Mouse (Mus musculus) kidney, embryonic 15.5 days (tissue): ENCODE measurements around the gene Map3k9. TPM values are rescaled to one million over a fixed set of nuclear protein-coding genes. Genes with fewer than 3 reads are reported as not detected.

ENCODE experiments used
- ATAC-seq: fragments of 200-750 bp; cut with Nextera tagmentation; replicated peaks from 2 replicates; pipeline ENCODE4 v1.8.0; 2017; ENCODE audit warnings: moderate TSS enrichment; ENCODE audit not compliant: low FRiP score
- H3K27ac ChIP-seq: fragments of 300-500 bp; sonication (generic); 2 replicates; pipeline ENCODE4 v1.5.1; 2015; ENCODE audit warnings: mild to moderate bottlenecking, inconsistent platforms
- H3K27me3 ChIP-seq: fragments of 300-500 bp; sonication (generic); 2 replicates; pipeline ENCODE4 v1.6.1; 2015; ENCODE audit warnings: inconsistent platforms
- H3K36me3 ChIP-seq: fragments of 300-500 bp; sonication (generic); 2 replicates; pipeline ENCODE4 v1.6.1; 2015; ENCODE audit warnings: inconsistent platforms
- H3K4me1 ChIP-seq: fragments of 300-500 bp; sonication (generic); 2 replicates; pipeline ENCODE4 v1.6.1; 2015; ENCODE audit warnings: inconsistent platforms
- H3K4me2 ChIP-seq: fragments of 300-500 bp; sonication (generic); 2 replicates; pipeline ENCODE4 v1.6.1; 2015; ENCODE audit warnings: moderate library complexity, mild to moderate bottlenecking, inconsistent platforms
- H3K4me3 ChIP-seq: fragments of 300-500 bp; sonication (generic); replicated peaks from 2 replicates; pipeline ENCODE4 v1.5.1; 2015; ENCODE audit warnings: mild to moderate bottlenecking, inconsistent platforms
- H3K9ac ChIP-seq: fragments of 300-500 bp; sonication (generic); 2 replicates; pipeline ENCODE4 v1.6.1; 2015; ENCODE audit warnings: mild to moderate bottlenecking, inconsistent platforms
- H3K9me3 ChIP-seq: fragments of 300-500 bp; sonication (generic); replicated peaks from 2 replicates; pipeline ENCODE4 v1.6.1; 2016; ENCODE audit warnings: inconsistent platforms
- WGBS: fragments of 180-500 bp; shearing (Covaris S2); methylation state at CpG from one replicate; pipeline ENCODE4 v1.1.7; 2015; ENCODE audit warnings: mixed read lengths; 5-methylcytosine and 5-hydroxymethylcytosine counted together
- polyA plus RNA-seq: library from polyadenylated mRNA; unstranded; fragments of >200 nt; fragmentation: Nextera tagmentation; extraction: Ambion mirVana; gene quantifications from 2 replicates; pipeline ENCODE4 v1.2.1, GENCODE M21; 2015

Map3k9 gene
- polyA plus RNA-seq, 1 experiment from 2014 or later = 1.3 TPM

DNA sequence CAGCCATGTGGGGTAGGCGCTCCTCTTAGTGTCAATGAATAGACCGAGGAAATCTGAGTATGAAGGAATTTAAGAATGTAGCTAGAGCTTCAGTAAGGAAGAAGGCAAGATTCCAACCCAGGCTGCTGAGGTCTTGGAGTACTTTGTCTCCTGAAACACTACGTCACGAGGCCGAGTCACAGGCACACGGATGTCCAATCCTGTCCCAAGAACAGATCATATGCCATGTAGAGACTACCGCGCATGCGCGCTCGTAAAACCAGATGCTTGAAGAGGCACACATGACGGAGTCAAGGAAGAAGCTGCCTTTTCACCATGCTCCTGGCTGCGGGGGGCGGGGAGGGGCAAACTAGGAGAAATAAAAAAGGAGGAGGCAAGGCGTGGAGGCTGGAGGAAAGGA lies 90.9 kb downstream of the Map3k9 start:
- Histone ChIP-seq H3K27me3 (no peaks in the 10 kb centered on the region), H3K9ac (no peak overlapping the region), H3K4me2 (no peak overlapping the region), H3K27ac (peak overlapping the region; percentile 3; the same call in 1 of the 2 replicates), H3K4me3 (no peak overlapping the region), H3K4me1 (no peaks in the 10 kb centered on the region), H3K9me3 (no peaks in the 10 kb centered on the region), H3K36me3 (no peaks in the 10 kb centered on the region)
- ATAC-seq = no peak
- 90% methylated on average over 15 of the region's 15 CpGs for WGBS

DNA sequence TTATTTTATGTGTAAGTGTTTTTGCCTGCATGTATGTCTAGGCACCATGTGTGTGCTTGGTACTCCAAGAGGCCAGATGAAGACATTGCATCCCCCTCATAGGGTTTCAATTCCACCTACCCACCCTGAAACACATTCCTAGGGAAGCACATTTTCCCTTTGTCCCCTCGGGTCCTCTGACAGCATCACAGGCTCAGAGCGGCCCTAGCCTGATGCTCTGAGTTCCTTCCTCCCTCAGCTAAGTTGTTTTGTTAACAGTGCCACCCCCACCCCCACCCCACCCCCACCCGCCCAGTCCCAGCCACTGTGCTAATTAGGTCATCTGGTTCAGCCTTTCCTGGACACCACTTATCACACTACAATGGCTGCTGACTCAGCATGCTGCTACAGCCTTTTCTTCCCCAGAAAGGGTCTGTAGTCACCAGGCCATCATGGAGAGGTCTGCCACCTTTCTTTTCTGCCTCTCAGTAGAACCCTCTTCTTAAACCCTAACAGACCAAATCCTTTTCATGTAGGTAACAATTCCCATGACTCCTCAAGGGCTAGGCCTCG lies 91.4 kb downstream of the Map3k9 start:
- Histone ChIP-seq H3K4me2 (no peak overlapping the region), H3K4me3 (no peak overlapping the region), H3K27ac (no peak overlapping the region), H3K36me3 (no peaks in the 10 kb centered on the region), H3K9ac (no peak overlapping the region), H3K27me3 (no peaks in the 10 kb centered on the region), H3K4me1 (no peaks in the 10 kb centered on the region), H3K9me3 (no peaks in the 10 kb centered on the region)
- ATAC-seq = no peak
- WGBS = 35% methylated on average over 4 of the region's 4 CpGs

DNA sequence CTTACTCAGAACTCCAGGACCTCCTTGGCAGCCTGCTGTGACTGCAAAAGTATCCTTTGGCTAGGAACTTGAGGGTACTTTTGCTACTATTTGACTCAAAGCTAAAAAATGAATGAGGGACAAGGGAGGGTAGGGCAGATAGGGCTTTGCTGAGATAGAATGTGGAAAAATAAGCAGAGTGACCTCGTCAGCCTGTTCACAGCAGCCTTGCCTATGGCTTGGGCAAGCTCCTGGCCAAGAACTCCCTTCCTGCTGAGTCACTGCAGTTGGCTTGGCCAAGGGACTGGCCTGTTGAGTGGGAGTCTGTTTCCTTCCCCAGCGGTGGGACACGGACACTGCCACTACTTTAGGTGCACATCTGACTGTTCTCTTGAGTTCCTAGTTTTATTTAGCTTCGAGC lies 92.4 kb downstream of the Map3k9 start:
- no peaks in the 10 kb centered on the region for H3K9me3 ChIP-seq
- no peak for ATAC-seq
- H3K4me1 ChIP-seq = no peaks in the 10 kb centered on the region
- H3K4me3 ChIP-seq = no peak overlapping the region
- H3K27ac ChIP-seq = no peak overlapping the region
- no peak overlapping the region for H3K9ac ChIP-seq
- no peak overlapping the region for H3K4me2 ChIP-seq
- WGBS = 82% methylated on average over 4 of the region's 4 CpGs
- no peaks in the 10 kb centered on the region for H3K36me3 ChIP-seq
- no peaks in the 10 kb centered on the region for H3K27me3 ChIP-seq

DNA sequence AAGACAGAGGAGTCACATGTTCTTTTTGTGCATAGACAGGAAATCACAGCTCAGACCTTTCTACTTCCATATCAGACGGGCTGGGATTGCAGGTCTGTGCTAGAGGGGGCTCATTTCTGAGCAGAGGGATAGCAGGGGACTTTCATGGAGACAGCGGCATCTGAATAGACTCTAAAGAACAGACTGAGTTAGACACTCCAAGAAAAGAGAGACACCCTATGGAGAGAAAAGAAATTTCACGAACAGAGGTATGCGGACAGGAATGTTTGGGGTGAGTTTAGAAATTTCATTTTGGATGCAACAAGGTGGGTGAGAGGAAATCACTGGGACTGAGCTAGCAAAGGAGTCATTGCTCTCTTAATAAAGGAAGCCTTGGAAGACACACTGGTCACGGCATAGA lies 93.1 kb downstream of the Map3k9 start:
- ATAC-seq = no peak
- 80% methylated on average over 5 of the region's 5 CpGs for WGBS
- H3K4me2 ChIP-seq = no peak overlapping the region
- H3K9ac ChIP-seq = no peak overlapping the region
- no peak overlapping the region for H3K27ac ChIP-seq
- H3K4me1 ChIP-seq = no peaks in the 10 kb centered on the region
- no peak overlapping the region for H3K4me3 ChIP-seq
- H3K9me3 ChIP-seq = no peaks in the 10 kb centered on the region
- no peaks in the 10 kb centered on the region for H3K36me3 ChIP-seq
- H3K27me3 ChIP-seq = no peaks in the 10 kb centered on the region

DNA sequence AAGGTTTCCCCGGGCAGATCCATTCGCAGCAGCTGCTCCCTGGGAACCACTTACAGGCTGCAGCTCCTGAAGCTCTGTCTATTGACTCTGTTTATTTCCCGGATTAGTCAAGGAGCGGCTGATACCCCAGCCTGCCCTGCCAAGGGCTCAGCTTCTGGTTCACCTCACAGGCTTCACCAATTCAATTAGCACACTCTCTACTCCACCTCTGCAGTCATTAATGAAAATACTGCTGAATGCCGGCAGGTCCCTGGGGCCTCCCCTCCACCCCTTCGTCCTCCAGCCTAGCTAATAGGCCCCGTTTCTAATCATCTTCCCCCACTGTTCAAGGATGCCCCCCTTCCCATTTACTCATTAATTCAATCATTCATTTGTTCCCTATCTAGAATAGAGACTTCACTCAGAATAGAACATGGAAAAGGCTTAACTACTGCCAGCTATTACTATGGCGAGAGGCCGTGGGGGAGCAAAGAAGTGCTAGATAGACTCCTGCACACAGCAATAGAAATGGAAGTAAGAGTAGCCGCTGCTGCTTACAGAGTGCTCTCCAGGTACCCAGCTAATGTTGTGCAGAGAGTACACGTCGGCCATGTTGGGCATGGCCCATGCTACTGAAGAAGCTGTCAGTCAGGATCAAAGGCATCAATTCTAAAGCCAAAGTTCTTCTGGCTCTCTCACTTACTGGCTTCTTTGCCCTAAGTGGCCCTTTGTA lies 94.4 kb downstream of the Map3k9 start:
- Histone ChIP-seq H3K9ac (no peak overlapping the region), H3K27ac (no peak overlapping the region), H3K36me3 (no peaks in the 10 kb centered on the region), H3K9me3 (no peaks in the 10 kb centered on the region), H3K4me3 (no peak overlapping the region), H3K27me3 (no peaks in the 10 kb centered on the region), H3K4me1 (no peaks in the 10 kb centered on the region), H3K4me2 (no peak overlapping the region)
- WGBS = 54% methylated on average over 12 of the region's 12 CpGs
- no peak for ATAC-seq

DNA sequence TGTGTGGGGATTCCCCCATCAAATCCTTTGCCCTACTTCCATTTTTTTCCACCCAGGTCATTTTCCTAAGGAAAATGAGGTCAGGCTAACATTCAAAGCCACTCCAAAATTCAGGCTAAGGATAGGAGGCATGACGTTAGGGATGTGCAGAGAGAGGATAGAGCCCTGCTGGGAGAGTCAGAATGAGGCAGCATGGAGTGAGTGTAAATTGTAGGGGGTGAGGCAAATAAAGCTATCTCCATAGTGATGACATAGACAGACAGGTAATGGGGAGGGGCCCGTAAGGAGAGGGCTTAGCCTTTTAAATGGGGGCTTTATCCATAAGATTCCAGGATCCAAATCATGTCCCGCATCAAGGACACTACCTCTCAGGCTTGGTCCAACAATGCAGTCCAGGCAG lies 95.0 kb downstream of the Map3k9 start:
- Histone ChIP-seq H3K9ac (no peak overlapping the region), H3K4me3 (no peak overlapping the region), H3K9me3 (no peaks in the 10 kb centered on the region), H3K27me3 (no peaks in the 10 kb centered on the region), H3K4me1 (no peaks in the 10 kb centered on the region), H3K27ac (no peak overlapping the region), H3K36me3 (no peaks in the 10 kb centered on the region), H3K4me2 (no peak overlapping the region)
- WGBS = 53% methylated on average over 3 of the region's 3 CpGs
- no peak for ATAC-seq

DNA sequence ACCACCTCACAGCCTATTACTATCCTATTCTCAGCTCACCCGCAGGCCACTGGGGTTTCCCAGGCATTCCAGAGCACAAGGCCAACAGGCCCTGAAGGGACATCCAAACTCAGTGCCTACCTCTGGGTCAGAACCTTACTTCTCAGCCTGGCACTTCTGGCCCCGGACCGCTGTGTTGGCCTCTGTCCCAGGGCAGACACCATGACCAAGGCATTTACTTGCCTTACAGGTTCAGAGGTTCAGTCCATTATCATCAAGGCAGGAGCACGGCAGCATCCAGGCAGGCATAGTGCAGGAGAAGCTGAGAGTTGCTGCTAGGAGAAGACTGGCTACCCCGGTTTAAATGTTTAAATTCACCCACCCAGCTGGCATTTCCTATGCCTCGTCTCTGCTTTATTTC lies 96.9 kb downstream of the Map3k9 start:
- no peak overlapping the region for H3K27ac ChIP-seq
- H3K4me2 ChIP-seq = no peak overlapping the region
- H3K9ac ChIP-seq = no peak overlapping the region
- H3K4me3 ChIP-seq = no peak overlapping the region
- no peaks in the 10 kb centered on the region for H3K4me1 ChIP-seq
- no peaks in the 10 kb centered on the region for H3K9me3 ChIP-seq
- H3K27me3 ChIP-seq = no peaks in the 10 kb centered on the region
- no peaks in the 10 kb centered on the region for H3K36me3 ChIP-seq
- no peak for ATAC-seq
- 76% methylated on average over 6 of the region's 6 CpGs for WGBS

DNA sequence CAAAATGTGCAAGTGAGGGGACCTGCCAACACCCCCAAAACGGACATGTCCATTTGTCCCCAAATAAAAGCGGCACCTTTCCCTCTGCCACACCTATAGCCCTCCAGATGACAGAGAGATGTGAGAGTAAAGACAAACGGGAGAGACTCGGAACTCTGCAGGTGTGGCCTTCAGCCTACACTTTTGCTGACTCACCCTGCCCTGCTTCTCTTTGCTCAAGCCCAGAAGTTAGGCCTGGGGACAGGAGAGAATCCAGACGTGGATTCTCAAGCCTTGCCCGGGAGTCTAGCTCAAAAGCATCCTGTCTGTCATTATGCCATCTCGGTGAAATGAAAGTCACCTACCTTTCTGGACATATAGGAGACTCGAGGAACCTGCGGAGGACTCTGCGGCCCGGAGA lies 97.6 kb downstream of the Map3k9 start:
- Histone ChIP-seq H3K27me3 (no peaks in the 10 kb centered on the region), H3K4me3 (no peak overlapping the region), H3K9me3 (no peaks in the 10 kb centered on the region), H3K27ac (no peak overlapping the region), H3K4me2 (no peak overlapping the region), H3K36me3 (no peaks in the 10 kb centered on the region), H3K4me1 (no peaks in the 10 kb centered on the region), H3K9ac (no peak overlapping the region)
- WGBS = 69% methylated on average over 11 of the region's 11 CpGs
- no peak for ATAC-seq

DNA sequence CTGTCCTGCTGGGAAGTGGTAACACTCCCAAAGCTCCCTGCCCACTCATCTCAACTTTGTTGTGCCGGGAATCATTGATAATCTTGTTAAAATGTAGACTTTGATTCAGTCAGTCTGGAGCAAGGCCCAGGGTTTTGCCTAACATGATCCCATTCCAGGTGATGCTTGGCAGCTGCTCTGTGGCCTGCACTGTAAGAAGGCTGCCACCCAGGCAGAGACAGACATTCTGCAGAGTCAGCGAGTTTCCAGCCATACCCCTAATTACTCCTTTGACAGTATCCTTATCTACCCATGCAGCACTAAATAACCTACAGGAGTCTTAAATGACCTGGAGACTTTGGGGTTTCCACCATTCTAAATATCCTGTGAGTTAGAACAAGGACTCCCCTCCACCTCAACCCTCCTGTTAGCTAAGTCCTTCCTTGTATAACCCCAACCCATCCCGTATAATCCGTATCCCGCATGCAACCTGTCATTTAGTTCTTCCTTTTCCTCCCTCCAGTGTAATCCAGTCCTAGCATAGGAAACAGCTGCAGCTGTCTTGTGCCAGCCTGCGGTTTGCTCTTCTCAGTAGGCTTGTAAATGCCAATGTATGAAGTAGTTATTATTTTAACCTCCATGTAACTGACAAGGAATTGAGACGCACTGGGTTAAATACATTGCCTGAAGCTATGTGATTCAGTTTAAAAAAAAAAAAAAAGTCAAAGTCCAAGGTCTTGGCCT lies 101.0 kb downstream of the Map3k9 start:
- no peaks in the 10 kb centered on the region for H3K36me3 ChIP-seq
- H3K27ac ChIP-seq = no peak overlapping the region
- no peak overlapping the region for H3K9ac ChIP-seq
- H3K4me1 ChIP-seq = no peaks in the 10 kb centered on the region
- no peak for ATAC-seq
- H3K9me3 ChIP-seq = no peaks in the 10 kb centered on the region
- WGBS = 75% methylated on average over 7 of the region's 7 CpGs
- H3K4me3 ChIP-seq = no peak overlapping the region
- H3K27me3 ChIP-seq = no peaks in the 10 kb centered on the region
- H3K4me2 ChIP-seq = no peak overlapping the region

DNA sequence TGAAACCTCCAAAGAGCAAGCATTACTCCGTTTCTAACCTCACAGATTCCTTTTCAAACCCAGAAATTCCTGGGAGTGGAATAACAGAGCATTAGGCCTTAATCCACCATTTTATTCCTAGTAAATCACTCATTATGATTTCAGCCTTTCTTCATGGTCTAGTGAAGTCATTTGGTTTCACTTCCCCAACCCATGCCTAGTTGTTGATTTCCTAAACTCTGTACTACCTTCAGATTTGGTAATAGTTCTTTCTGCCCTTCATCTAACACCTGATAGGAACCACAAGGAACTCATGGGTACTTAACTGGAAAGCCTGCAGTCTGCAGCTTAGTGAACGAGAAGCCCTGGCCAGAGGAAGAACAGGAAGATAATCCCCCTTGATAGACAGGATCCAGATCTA lies 105.4 kb downstream of the Map3k9 start:
- Histone ChIP-seq H3K4me1 (no peaks in the 10 kb centered on the region), H3K9me3 (no peaks in the 10 kb centered on the region), H3K36me3 (no peaks in the 10 kb centered on the region), H3K27ac (no peak overlapping the region), H3K4me3 (no peak overlapping the region), H3K27me3 (no peaks in the 10 kb centered on the region), H3K4me2 (no peak overlapping the region), H3K9ac (no peak overlapping the region)
- no peak for ATAC-seq
- WGBS = 59% methylated on average over 2 of the region's 2 CpGs
